Mouse (Mus musculus) limb, embryonic 12.5 days (tissue): Measurements from ENCODE around the gene Samm50. TPM values are rescaled to one million over a fixed set of nuclear protein-coding genes. Genes with fewer than 3 reads are reported as not detected.

Experiments
- ATAC-seq: fragments of 200-750 bp; cut with Nextera tagmentation; 2 replicates; pipeline ENCODE4 v1.8.0; 2017; ENCODE audit warnings: low read depth, moderate TSS enrichment; ENCODE audit not compliant: insufficient number of reproducible peaks, insufficient read depth, low FRiP score, low TSS enrichment
- H3K27ac ChIP-seq: fragments of 300-500 bp; sonication (generic); 2 replicates; pipeline ENCODE4 v1.5.1; 2016; ENCODE audit warnings: mild to moderate bottlenecking, moderate library complexity
- H3K27me3 ChIP-seq: fragments of 300-500 bp; sonication (generic); 2 replicates; pipeline ENCODE4 v1.6.1; 2016; ENCODE audit warnings: mild to moderate bottlenecking, moderate library complexity
- H3K36me3 ChIP-seq: fragments of 300-500 bp; sonication (generic); 2 replicates; pipeline ENCODE4 v1.6.1; 2016; ENCODE audit warnings: mild to moderate bottlenecking, moderate library complexity
- H3K4me1 ChIP-seq: fragments of 300-500 bp; sonication (generic); replicated peaks from 2 replicates; pipeline ENCODE4 v1.6.1; 2016
- H3K4me2 ChIP-seq: fragments of 300-500 bp; sonication (generic); 2 replicates; pipeline ENCODE4 v1.6.1; 2016; ENCODE audit warnings: mild to moderate bottlenecking, moderate library complexity
- H3K4me3 ChIP-seq: fragments of 300-500 bp; sonication (generic); replicated peaks from 2 replicates; pipeline ENCODE4 v1.5.1; 2016; ENCODE audit warnings: mild to moderate bottlenecking
- H3K9ac ChIP-seq: fragments of 300-500 bp; sonication (generic); replicated peaks from 2 replicates; pipeline ENCODE4 v1.6.1; 2016; ENCODE audit warnings: mild to moderate bottlenecking, moderate library complexity
- H3K9me3 ChIP-seq: fragments of 300-500 bp; sonication (generic); 2 replicates; pipeline ENCODE4 v1.6.1; 2016; ENCODE audit warnings: mild to moderate bottlenecking, moderate library complexity
- WGBS: fragments of 180-500 bp; shearing (Covaris S2); methylation state at CpG from one replicate; pipeline ENCODE4 v1.1.7; 2016; 5-methylcytosine and 5-hydroxymethylcytosine counted together
- polyA plus RNA-seq: library from polyadenylated mRNA; unstranded; fragments of >200 nt; fragmentation: Nextera tagmentation; extraction: Ambion mirVana; gene quantifications from 2 replicates; pipeline ENCODE4 v1.2.1, GENCODE M21; 2016

The Samm50 gene
- polyA plus RNA-seq, 1 experiment from 2014 or later, result 111 TPM

DNA sequence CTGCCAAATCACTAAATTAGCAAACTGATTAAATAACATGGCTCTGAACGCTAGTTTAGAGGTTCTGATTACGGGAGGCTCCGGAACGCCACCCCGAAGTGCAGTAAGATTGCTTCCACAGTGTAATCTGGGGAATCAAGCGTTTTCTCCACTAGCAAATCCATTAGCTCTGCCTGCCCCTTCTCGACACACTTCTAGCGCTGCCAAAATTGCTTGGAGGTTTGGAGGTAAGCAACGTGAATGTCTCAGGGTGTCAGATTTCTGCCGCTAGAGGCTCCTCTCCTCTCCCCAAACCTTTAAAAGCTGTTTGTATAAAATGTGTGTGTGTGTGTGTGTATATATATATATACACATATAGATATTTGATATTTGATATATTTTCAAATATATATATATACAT, 32.7 kb downstream of the Samm50 start:
- H3K9me3 ChIP-seq, result no peaks in the 10 kb centered on the region
- ATAC-seq, result no peak
- H3K36me3 ChIP-seq, result no peaks in the 10 kb centered on the region
- no peak overlapping the region for H3K9ac ChIP-seq
- H3K4me1 ChIP-seq, result peaks cover 18% of the 10 kb centered on the region
- no peak overlapping the region for H3K4me2 ChIP-seq
- no peak overlapping the region for H3K4me3 ChIP-seq
- WGBS, result 45% methylated on average over 10 of the region's 10 CpGs
- H3K27ac ChIP-seq, result no peak overlapping the region
- no peaks in the 10 kb centered on the region for H3K27me3 ChIP-seq

DNA sequence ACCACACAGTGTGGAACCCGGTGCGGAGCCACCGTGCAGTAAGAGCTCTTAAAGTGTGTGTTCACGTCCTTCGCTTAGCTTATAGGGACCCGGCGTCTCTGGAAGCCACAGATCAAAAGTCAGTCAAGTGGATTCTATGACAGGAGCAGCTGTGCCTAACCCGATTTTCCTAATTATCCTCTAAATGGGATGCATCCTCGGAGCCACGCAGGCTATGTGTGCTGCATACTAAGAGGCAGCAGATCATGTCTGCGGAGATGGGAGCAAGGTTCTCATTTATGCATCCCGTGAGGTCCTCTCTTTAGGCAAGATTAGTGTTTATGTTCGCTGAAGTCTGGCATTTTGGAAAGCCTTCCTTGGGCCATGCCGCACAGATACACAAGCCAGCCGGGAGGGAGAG, 34.9 kb downstream of the Samm50 start:
- Histone ChIP-seq H3K36me3 (no peaks in the 10 kb centered on the region), H3K27me3 (peaks cover 5% of the 10 kb centered on the region; the same call in 1 of the 2 replicates), H3K27ac (no peak overlapping the region), H3K4me3 (no peak overlapping the region), H3K9me3 (no peaks in the 10 kb centered on the region), H3K9ac (no peak overlapping the region), H3K4me1 (peaks cover 32% of the 10 kb centered on the region), H3K4me2 (no peak overlapping the region)
- no peak for ATAC-seq
- 76% methylated on average over 15 of the region's 15 CpGs for WGBS

DNA sequence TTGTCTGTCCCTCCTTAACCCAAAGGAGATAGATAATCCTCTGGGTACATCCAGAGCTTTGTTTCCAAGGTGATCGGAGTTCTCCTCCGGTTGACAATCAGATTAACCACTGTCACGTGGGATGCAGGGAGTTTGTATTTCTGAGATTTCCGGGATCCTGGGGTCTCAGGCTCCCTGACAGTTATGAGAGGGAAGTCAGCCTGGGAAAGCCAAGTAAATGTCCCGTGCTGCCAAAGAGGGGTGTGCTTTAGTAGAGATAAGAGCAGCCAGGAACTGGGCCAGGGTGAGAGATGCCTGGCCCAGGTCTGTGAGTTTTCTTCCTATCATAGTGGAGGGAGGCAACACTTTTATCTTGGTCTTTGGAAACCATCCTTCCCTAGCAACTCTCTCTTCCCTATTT, 38.6 kb downstream of the Samm50 start:
- no peak overlapping the region for H3K4me3 ChIP-seq
- no peaks in the 10 kb centered on the region for H3K36me3 ChIP-seq
- no peak for ATAC-seq
- H3K9ac ChIP-seq, result 0 out of 2 replicates have a peak overlapping the region, but pooled peaks have one; percentile 62
- H3K4me2 ChIP-seq, result peak overlapping the region; percentile 97
- H3K4me1 ChIP-seq, result peaks cover 28% of the 10 kb centered on the region
- H3K27ac ChIP-seq, result no peak overlapping the region
- H3K9me3 ChIP-seq, result no peaks in the 10 kb centered on the region
- H3K27me3 ChIP-seq, result peaks cover 5% of the 10 kb centered on the region; the same call in 1 of the 2 replicates
- WGBS, result 18% methylated on average over 5 of the region's 5 CpGs

DNA sequence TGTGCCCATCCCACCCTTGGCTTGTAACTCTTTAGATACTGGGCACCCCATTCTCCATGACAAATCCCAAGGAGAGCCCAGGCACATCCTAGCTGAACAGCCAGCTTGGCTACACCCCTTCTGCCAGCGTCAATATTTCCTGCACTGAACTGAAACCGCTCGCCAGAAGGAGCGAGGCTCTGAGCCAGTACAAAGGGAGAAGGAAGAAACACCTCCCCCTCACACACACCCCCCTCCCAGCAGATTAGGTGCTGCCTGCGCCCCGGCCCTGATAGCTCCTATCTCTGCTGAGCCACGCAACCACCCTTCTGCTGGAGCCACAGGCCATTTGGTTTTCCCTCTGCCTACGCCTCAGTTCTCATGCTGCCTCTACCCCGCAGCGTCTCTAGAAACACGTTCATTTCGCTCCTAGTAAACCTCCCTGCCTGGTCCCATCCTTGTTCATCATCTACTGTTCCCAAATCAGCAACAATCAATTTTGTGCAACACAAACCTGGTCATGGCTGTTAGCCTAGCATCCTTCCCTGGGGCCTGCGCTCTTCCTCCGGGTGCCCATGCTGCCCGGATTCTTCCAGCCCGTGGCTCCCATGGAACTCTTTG, 39.2 kb downstream of the Samm50 start:
- Histone ChIP-seq H3K27ac (no peak overlapping the region), H3K4me1 (peaks cover 28% of the 10 kb centered on the region)
- 6% methylated on average over 16 of the region's 16 CpGs for WGBS

DNA sequence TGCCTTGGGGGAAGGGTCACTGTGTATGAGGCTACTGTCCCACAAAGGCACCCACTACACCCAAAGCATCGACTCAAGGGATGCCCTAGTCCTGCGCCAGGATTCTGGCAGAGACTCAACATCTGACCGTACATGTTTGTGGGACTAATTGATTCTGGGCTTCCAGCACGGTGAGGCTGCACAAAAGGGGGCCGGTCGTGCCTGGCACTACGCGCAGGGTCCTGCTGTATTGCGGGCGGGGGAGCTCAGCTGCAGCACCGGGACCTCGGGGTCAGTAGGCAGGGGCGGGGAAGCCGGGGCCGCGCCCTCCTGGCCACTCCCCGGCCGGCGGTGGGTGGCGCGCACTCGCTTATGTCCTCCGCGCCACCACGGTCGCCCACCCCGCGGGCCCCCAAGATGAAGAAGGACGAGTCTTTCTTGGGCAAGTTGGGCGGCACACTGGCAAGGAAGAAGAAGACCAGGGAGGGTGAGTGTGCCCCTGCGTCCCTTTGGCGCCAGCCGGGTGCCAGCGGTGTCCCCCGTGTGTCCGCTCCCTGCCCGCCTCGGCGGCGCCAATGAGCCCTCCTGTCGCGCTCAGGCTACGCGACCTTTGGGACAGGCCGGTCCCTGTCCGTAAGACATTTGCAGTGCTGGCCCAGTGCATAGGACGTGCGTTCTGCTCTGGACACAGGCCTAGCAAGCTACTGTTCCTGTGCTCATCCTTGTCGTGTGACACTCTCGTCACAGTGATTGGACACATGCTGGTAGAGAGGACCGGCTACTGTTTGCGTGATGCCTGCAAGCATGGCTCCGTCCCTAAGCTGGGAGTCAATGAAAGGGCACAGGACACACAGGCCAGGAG, 39.9 kb downstream of the Samm50 start, which contains the start of gene Parvb:
Parvb (plus strand) TSS at position 323 of the 841 bp plus-strand sequence.
- 1% methylated on average over 53 of the region's 53 CpGs for WGBS
- Histone ChIP-seq H3K36me3 (no peaks in the 10 kb centered on the region), H3K4me3 (peak within 1 kb of the TSS; percentile 53), H3K4me1 (peaks cover 29% of the 10 kb centered on the region), H3K27ac (0 out of 2 replicates have a peak within 1 kb of the TSS, but pooled peaks have one; percentile 13), H3K27me3 (peaks cover 5% of the 10 kb centered on the region; the same call in 1 of the 2 replicates), H3K9ac (peak within 1 kb of the TSS; percentile 62), H3K4me2 (peak within 1 kb of the TSS; percentile 97), H3K9me3 (no peaks in the 10 kb centered on the region)
- peak; percentile 38; the same call in 1 of the 2 replicates for ATAC-seq

More for the DNA sequence above, 39.2 kb downstream of the Samm50 start:
- Histone ChIP-seq H3K9ac (peak overlapping the region; percentile 62), H3K27me3 (peaks cover 5% of the 10 kb centered on the region; the same call in 1 of the 2 replicates), H3K4me3 (peak overlapping the region; percentile 53), H3K9me3 (no peaks in the 10 kb centered on the region), H3K36me3 (no peaks in the 10 kb centered on the region), H3K4me2 (peak overlapping the region; percentile 97)
- no peak for ATAC-seq

DNA sequence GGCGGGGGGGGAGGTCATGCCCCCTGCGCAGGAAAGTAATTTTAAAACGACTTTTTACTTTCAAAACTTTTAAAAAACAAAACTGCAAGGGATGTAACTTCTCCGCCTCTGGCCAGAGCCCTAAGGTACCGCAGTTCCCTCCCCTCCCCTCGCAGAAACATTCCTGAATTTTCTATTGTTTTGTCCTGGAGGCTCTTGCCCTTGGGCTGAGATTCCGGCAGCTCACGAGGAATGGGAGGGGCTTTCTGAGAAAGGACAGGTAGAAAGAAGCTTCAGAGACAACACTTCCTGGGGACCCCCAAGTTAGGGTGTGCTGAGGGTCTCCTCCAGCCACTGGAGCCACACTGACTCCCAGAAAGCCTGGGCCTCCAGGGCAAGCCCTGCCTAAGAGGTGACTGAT, 40.6 kb downstream of the Samm50 start:
- Histone ChIP-seq H3K9ac (peak overlapping the region; percentile 62), H3K4me3 (peak overlapping the region; percentile 53), H3K27me3 (peaks cover 5% of the 10 kb centered on the region; the same call in 1 of the 2 replicates), H3K9me3 (no peaks in the 10 kb centered on the region), H3K27ac (no peak overlapping the region), H3K4me2 (peak overlapping the region; percentile 97), H3K36me3 (no peaks in the 10 kb centered on the region), H3K4me1 (peaks cover 34% of the 10 kb centered on the region)
- 6% methylated on average over 8 of the region's 8 CpGs for WGBS
- ATAC-seq, result no peak

DNA sequence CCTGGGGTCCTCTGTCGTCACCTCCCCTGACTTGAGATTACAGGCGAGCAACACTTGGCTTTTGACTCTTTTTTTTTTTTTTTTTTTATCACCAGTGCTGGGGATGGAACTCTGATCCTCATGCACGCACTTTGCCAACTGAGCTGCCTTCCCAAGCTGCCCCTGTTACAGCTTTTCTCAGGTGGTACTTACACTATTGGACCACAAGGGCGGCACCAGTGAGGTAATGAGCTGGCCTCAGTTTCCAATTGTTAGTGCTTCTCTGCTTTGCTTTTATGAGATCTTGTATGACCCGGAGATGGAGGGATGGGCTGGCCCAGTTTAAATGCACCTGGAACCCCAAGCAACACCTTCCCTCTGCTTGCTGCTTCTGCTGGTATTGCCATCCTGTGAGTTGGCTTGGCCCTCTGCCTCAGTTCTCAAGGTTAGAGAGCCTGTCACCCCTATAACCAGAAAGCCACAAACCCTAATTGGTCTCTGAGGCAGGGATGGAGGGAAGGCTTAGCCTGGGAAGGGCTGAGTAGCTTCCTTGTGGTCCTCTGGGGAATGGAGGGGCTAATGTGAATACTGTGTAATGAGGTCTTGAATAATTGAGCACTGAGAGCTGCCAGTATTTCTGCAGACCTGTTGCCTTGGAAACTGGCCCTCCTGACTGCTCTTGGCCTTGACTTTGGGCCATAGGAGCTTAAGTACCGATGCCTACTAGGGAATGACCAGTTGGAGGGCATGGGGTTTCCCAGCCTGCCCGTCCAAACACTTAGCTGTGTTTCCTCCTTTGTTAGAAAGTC, 42.9 kb downstream of the Samm50 start:
- ATAC-seq, result no peak
- Histone ChIP-seq H3K4me3 (no peak overlapping the region), H3K27ac (no peak overlapping the region), H3K9me3 (no peaks in the 10 kb centered on the region), H3K9ac (no peak overlapping the region), H3K4me1 (peaks cover 54% of the 10 kb centered on the region), H3K27me3 (peaks cover 9% of the 10 kb centered on the region; the same call in 1 of the 2 replicates), H3K4me2 (no peak overlapping the region), H3K36me3 (no peaks in the 10 kb centered on the region)
- 89% methylated on average over 7 of the region's 7 CpGs for WGBS

DNA sequence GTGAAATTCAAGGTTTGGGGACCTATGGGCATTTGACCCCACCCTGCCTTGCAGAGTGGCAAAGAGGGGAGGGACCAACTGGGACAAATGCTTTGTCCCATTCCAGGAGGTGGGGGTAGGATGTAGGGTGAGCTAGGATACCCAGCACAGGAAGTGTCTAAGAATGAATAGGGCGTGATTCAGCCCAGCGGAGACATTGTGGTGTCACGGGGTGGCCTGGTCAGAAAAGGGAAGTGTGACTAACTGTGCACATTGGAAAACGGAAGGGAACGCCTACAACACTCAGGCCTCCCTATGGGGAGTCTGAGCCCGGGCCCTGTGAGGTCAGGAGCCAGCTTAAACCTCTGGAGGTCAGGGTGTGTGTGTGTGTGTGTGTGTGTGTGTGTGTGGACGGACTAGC, 43.6 kb downstream of the Samm50 start:
- H3K36me3 ChIP-seq, result no peaks in the 10 kb centered on the region
- H3K9ac ChIP-seq, result no peak overlapping the region
- 85% methylated on average over 7 of the region's 7 CpGs for WGBS
- no peaks in the 10 kb centered on the region for H3K9me3 ChIP-seq
- no peak for ATAC-seq
- H3K4me2 ChIP-seq, result no peak overlapping the region
- peaks cover 7% of the 10 kb centered on the region; the same call in 1 of the 2 replicates for H3K27me3 ChIP-seq
- no peak overlapping the region for H3K27ac ChIP-seq
- H3K4me3 ChIP-seq, result no peak overlapping the region
- H3K4me1 ChIP-seq, result peaks cover 53% of the 10 kb centered on the region

DNA sequence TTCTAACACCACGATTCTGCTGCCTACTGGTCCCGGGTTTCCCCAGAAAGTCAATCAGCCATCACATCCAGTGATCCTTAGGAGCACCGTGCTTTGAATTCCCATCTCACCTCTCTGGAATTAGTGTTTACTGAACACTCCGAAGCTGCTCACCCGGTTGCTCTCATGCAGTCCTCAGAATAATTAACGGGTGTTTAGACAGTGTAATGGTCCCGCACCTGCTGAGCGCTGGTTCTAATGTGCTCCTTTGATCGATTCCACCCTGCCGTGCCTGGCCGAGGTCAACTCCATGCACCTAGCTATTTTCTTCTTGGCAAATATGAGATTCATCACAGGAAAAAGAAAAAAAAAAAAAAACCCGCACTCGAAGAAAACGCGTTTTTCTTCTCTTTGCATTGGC, 46.5 kb downstream of the Samm50 start:
- no peaks in the 10 kb centered on the region for H3K9me3 ChIP-seq
- H3K4me1 ChIP-seq, result peaks cover 42% of the 10 kb centered on the region
- no peak for ATAC-seq
- H3K36me3 ChIP-seq, result no peaks in the 10 kb centered on the region
- 22% methylated on average over 15 of the region's 15 CpGs for WGBS
- no peak overlapping the region for H3K27ac ChIP-seq
- H3K4me3 ChIP-seq, result no peak overlapping the region
- H3K27me3 ChIP-seq, result peaks cover 4% of the 10 kb centered on the region; the same call in 1 of the 2 replicates
- peak overlapping the region; percentile 23; the same call in 1 of the 2 replicates for H3K4me2 ChIP-seq
- no peak overlapping the region for H3K9ac ChIP-seq

DNA sequence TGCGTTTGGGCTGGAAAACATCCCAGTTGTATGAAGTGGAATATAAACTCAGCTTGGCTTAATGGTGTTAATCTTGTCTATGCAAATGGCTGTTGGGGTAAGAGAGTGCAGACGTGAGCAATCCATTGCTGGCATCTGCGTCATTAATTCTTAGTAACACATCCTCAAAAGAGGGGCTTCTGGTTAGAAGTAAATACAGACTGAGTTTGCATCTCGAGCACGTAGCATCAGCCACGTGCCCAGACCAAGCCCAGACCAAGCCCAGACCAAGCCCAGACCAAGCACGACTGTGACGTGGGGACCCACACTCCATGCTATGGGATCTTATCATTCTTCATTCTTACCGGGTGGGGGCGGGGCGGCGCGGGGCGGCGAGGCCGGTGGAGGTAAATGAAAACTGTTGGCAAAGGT, 47.0 kb downstream of the Samm50 start:
- H3K9me3 ChIP-seq, result no peaks in the 10 kb centered on the region
- H3K27ac ChIP-seq, result no peak overlapping the region
- WGBS, result 13% methylated on average over 16 of the region's 16 CpGs
- peaks cover 4% of the 10 kb centered on the region; the same call in 1 of the 2 replicates for H3K27me3 ChIP-seq
- H3K4me2 ChIP-seq, result peak overlapping the region; percentile 23
- no peak for ATAC-seq
- no peak overlapping the region for H3K4me3 ChIP-seq
- no peak overlapping the region for H3K9ac ChIP-seq
- peaks cover 42% of the 10 kb centered on the region for H3K4me1 ChIP-seq
- H3K36me3 ChIP-seq, result no peaks in the 10 kb centered on the region
